Mouse (Mus musculus) cortical plate, adult 2 months (tissue): ENCODE measurements around the gene Adprh.

ENCODE experiments used
- CTCF ChIP-seq: fragments of 200-500 bp; IDR thresholded peaks from 2 replicates; pipeline ENCODE4 v1.5.1; 2011; ENCODE audit warnings: mild to moderate bottlenecking, control low read depth, low read length; ENCODE audit not compliant: insufficient read depth; ENCODE audit errors: extremely low read depth
- POLR2A ChIP-seq: fragments of 200-500 bp; IDR thresholded peaks from 2 replicates; pipeline ENCODE4 v1.6.1; 2011; ENCODE audit warnings: mild to moderate bottlenecking, low read length, control low read depth; ENCODE audit not compliant: insufficient read depth; ENCODE audit errors: extremely low read depth

- no peak for TF ChIP-seq CTCF
- no peak for TF ChIP-seq POLR2A
These were observed 890 bp downstream of the Adprh start for GRCm38 (mm10) chr16:38451421-38452205.
